Mouse (Mus musculus) C3H10T1/2 (cell line): ENCODE data around the gene Nfam1. TPM values are rescaled to one million over a fixed set of nuclear protein-coding genes. Genes with fewer than 3 reads are reported as not detected.

ENCODE experiments used
- polyA plus RNA-seq, 2 experiments: library from polyadenylated mRNA; unstranded; fragments of >200 nt; fragmentation: generic; extraction: Trizol; gene quantifications; one replicate each; pipeline ENCODE4 v1.2.1; 2012; ENCODE audit warnings: missing spikeins in 2 of 2

The Nfam1 gene
- polyA plus RNA-seq, result under 1 TPM; 0.01 to 0.19 TPM

DNA sequence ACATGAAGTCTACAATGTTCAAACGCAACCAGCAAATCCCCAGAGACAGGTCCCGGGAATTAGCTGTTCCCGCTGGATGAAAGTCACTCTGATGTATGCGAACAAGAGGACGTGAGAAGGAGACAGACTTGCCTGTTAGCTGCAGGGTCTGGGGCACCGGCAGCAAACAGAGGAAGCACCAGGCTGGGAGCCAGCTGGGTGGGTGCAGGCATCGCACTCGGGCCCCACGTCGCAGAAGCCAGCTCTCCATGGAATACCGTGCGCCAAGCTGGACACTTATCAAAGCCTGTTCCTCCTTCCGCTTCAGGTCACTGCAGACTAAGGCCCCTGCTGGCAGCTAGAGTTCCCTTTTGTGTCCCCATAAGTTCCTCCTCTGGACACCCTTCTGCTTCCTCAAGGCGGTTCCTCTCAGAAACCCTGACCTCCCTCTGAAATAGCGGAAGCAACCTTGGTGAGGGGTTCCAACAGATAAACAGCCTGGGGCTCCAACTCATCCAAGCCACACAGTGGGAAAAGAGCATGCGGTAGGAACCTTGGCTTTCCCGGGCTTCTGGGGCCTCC, at the start of gene Nfam1:
Nfam1 (minus strand) TSS at position 326 of the 561 bp plus-strand sequence.

GRCm38 (mm10) chr15:82987732-82988112, 45.4 kb downstream of the Nfam1 start, which contains the start of gene Tcf20:
Gene Tcf20 (minus strand): TSS chr15:82987872.

Other genes starting within 250 kb of the Nfam1 start
- not detected for gene Cyp2d26, start 239.0 kb downstream of the Nfam1 start, polyA plus RNA-seq
- 1 to 10 TPM; 1.5 to 9.7 TPM for gene Tcf20, start 45.4 kb downstream of the Nfam1 start, polyA plus RNA-seq
- gene Serhl, start 56.2 kb upstream of the Nfam1 start, polyA plus RNA-seq, result 10 to 100 TPM; 65.0 to 82.4 TPM
- gene Rrp7a, start 89.5 kb upstream of the Nfam1 start, polyA plus RNA-seq, result 100 to 1,000 TPM; 118 to 158 TPM
- gene Poldip3, start 116.1 kb upstream of the Nfam1 start, polyA plus RNA-seq, result 100 to 1,000 TPM in 1 of 2 experiments, 10 to 100 TPM in 1; 64.8 to 118 TPM
- gene Cyb5r3, start 139.3 kb upstream of the Nfam1 start, polyA plus RNA-seq, result 100 to 1,000 TPM; 220 to 732 TPM
- 10 to 100 TPM in 1 of 2 experiments, 1 to 10 TPM in 1; 4.5 to 38.1 TPM for gene A4galt, start 218.5 kb upstream of the Nfam1 start, polyA plus RNA-seq